Mouse (Mus musculus) C2C12 (cell line): ENCODE measurements around the gene Pla2g4f.

Experiments used
- CTCF ChIP-seq: IDR thresholded peaks from one replicate; pipeline ENCODE4 v1.5.1; 2011; ENCODE audit not compliant: control insufficient read depth, insufficient read depth, insufficient read length
- MAX ChIP-seq: IDR thresholded peaks from one replicate; pipeline ENCODE4 v1.6.1; 2011; ENCODE audit warnings: mild to moderate bottlenecking, control low read depth
- MYOD1 ChIP-seq: IDR thresholded peaks from one replicate; pipeline ENCODE4 v1.6.1; 2011; ENCODE audit warnings: low read depth; ENCODE audit not compliant: control insufficient read depth, insufficient read length
- MYOG ChIP-seq: IDR thresholded peaks from one replicate; pipeline ENCODE4 v1.6.1; 2011; ENCODE audit not compliant: control insufficient read depth, insufficient read length; ENCODE audit errors: extremely low read depth
- USF1 ChIP-seq: IDR thresholded peaks from one replicate; pipeline ENCODE4 v1.6.1; 2011; ENCODE audit warnings: low read depth, mild to moderate bottlenecking, control low read depth, moderate library complexity

- TF ChIP-seq CTCF (no peak), USF1 (no peak), MAX (no peak), MYOD1 (no peak), MYOG (no peak)
Measured at GRCm38 (mm10) chr2:120284705-120285104, 29.3 kb downstream of the Pla2g4f start.
